Mouse (Mus musculus): ENCODE data around the gene Cabp4.

DNA sequence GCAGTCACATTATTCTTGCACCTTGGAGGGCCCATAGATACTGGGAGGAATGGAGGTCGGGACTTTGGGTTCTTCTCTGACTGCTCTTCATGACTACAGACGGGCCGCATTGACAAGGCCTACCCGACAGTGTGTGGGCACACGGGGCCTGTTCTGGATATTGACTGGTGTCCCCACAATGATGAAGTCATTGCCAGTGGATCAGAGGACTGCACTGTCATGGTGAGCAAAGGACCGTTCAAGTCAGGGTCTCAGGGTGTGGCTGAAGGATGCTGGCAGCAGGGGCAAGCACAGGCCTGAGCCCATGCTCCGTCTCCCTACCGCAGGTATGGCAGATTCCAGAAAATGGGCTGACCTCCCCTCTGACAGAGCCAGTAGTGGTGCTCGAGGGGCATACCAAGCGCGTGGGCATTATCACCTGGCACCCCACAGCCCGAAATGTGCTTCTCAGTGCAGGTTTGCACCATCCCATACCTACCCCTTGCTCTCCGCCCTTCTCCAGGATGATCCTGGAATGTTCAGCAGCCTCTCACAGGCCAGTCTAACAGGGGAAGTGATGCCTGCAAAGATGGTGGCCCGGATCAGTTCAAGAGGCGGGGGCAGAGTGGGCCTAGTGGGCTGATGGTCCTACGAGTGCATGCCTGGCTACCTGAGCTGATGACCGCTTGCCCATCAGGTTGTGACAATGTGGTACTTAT is 6.1 kb upstream of the Cabp4 start:
- no peak for TF ChIP-seq GATA1 (IDR thresholded peaks at IDR 0.05; ENCODE audit: borderline replicate concordance, low read length)
- no peak for TF ChIP-seq FLI1 (IDR thresholded peaks at IDR 0.05; ENCODE audit: low read length)
